Mouse (Mus musculus) cortical plate, adult 2 months (tissue): ENCODE measurements at regions not wholly inside any gene's neighbourhood (a gene's known extent, or its start where the extent isn't known, plus 50 kb on each side); places are given as distances from the start of the nearest gene placed in this dataset.

Experiments
- CTCF ChIP-seq: fragments of 200-500 bp; IDR thresholded peaks from 2 replicates; pipeline ENCODE4 v1.5.1; 2011; ENCODE audit warnings: mild to moderate bottlenecking, control low read depth, low read length; ENCODE audit not compliant: insufficient read depth; ENCODE audit errors: extremely low read depth
- POLR2A ChIP-seq: fragments of 200-500 bp; IDR thresholded peaks from 2 replicates; pipeline ENCODE4 v1.6.1; 2011; ENCODE audit warnings: mild to moderate bottlenecking, low read length, control low read depth; ENCODE audit not compliant: insufficient read depth; ENCODE audit errors: extremely low read depth

- TF ChIP-seq CTCF: no peak
- TF ChIP-seq POLR2A: no peak
These were observed 205.6 kb upstream of the Mpped2 start for GRCm38 (mm10) chr2:106487335-106488082.
